Mouse (Mus musculus) thymus, adult 2 months (tissue): ENCODE data around the gene Ang. TPM values are rescaled to one million over a fixed set of nuclear protein-coding genes. Genes with fewer than 3 reads are reported as not detected.

Experiments
- DNase-seq: peaks from one replicate; pipeline ENCODE4 v3.0.0; 2021
- H3K27ac ChIP-seq: fragments of 200-500 bp; 2 replicates; pipeline ENCODE4 v1.5.1; 2012; ENCODE audit warnings: low read length, control low read depth; ENCODE audit not compliant: control insufficient read depth, insufficient read depth
- H3K27me3 ChIP-seq: fragments of 200-500 bp; 2 replicates; pipeline ENCODE4 v1.6.1; 2012; ENCODE audit warnings: mild to moderate bottlenecking, low read length, moderate library complexity, mixed read lengths; ENCODE audit not compliant: control insufficient read depth, insufficient read depth
- H3K36me3 ChIP-seq: fragments of 200-500 bp; 2 replicates; pipeline ENCODE4 v1.6.1; 2012; ENCODE audit warnings: mild to moderate bottlenecking, low read length, moderate library complexity; ENCODE audit not compliant: control insufficient read depth, insufficient read depth
- H3K4me1 ChIP-seq: fragments of 200-500 bp; replicated peaks from 2 replicates; pipeline ENCODE4 v1.6.1; 2012; ENCODE audit warnings: low read length; ENCODE audit not compliant: control insufficient read depth, insufficient read depth
- H3K4me3 ChIP-seq: fragments of 200-500 bp; 2 replicates; pipeline ENCODE4 v1.5.1; 2012; ENCODE audit warnings: mild to moderate bottlenecking, low read length, control low read depth, moderate library complexity; ENCODE audit not compliant: control insufficient read depth, insufficient read depth
- CTCF ChIP-seq: fragments of 200-500 bp; IDR thresholded peaks from 2 replicates; pipeline ENCODE4 v1.5.1; 2012; ENCODE audit warnings: mild to moderate bottlenecking, control low read depth, low read length, moderate library complexity, borderline replicate concordance; ENCODE audit not compliant: control insufficient read depth, poor library complexity, insufficient read depth; ENCODE audit errors: extremely low read depth
- POLR2A ChIP-seq: fragments of 200-500 bp; IDR thresholded peaks from 2 replicates; pipeline ENCODE4 v1.6.1; 2012; ENCODE audit warnings: mild to moderate bottlenecking, low read length, control low read depth, moderate library complexity; ENCODE audit not compliant: control insufficient read depth, poor library complexity, insufficient read depth; ENCODE audit errors: extremely low read depth
- WGBS: fragments of 180-500 bp; shearing (Covaris S2); methylation state at CpG from one replicate; pipeline ENCODE4 v1.1.7; 2018; 5-methylcytosine and 5-hydroxymethylcytosine counted together
- polyA plus RNA-seq: library from polyadenylated mRNA; depleted of rRNA; stranded (reverse); fragments of >200 nt; gene quantifications from 2 replicates; pipeline ENCODE4 v1.2.3, GENCODE M21; 2012

The Ang gene
- polyA plus RNA-seq, 1 experiment, result 7.5 TPM

DNA sequence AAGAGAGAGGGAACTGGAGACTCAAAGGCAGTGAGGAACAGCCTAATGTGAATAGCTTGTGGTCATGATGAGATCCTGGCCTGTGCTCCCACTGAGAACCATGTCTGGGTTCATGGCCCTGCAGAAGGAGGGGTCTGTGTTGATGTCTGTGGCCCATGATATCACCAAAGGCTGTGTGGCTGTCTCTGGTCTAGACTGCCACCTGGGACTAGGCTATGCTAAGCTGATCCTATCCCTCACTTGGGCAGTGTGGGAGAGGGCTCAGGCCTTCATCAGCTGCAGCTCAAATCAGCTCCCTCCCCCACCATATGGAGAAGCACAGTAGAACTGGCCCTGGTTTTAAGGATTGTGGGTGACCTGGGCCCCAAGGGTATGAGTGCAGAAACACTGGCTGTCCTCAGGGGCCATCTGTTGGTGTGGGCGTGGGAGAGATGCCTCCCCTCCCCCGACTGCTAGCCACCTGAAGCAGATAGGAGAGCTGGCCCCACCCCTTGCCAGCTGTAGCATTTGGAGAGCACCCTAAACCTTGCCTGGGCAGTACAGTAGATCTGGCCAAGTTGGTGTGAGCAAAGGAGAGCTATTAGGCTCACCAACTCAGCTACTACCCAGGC lies 36.8 kb downstream of the Ang start:
- TF ChIP-seq POLR2A, result no peak
- no peak for TF ChIP-seq CTCF
- Histone ChIP-seq H3K4me3 (no peak overlapping the region), H3K4me1 (peaks cover 4% of the 10 kb centered on the region; the same call in 1 of the 2 replicates), H3K36me3 (no peaks in the 10 kb centered on the region), H3K27me3 (no peaks in the 10 kb centered on the region), H3K27ac (no peak overlapping the region)
- 72% methylated on average over 2 of the region's 2 CpGs for WGBS
- DNase-seq, result no peak

- H3K36me3 ChIP-seq, result no peaks in the 10 kb centered on the region
- H3K4me3 ChIP-seq, result no peak overlapping the region
- H3K4me1 ChIP-seq, result peaks cover 4% of the 10 kb centered on the region; the same call in 1 of the 2 replicates
- TF ChIP-seq POLR2A, result no peak
- no peak for TF ChIP-seq CTCF
- H3K27ac ChIP-seq, result no peak overlapping the region
- no peak for DNase-seq
- WGBS, result 28% methylated on average over 9 of the region's 9 CpGs
- H3K27me3 ChIP-seq, result no peaks in the 10 kb centered on the region
These were observed 38.0 kb downstream of the Ang start for GRCm38 (mm10) chr14:51128775-51129623.

DNA sequence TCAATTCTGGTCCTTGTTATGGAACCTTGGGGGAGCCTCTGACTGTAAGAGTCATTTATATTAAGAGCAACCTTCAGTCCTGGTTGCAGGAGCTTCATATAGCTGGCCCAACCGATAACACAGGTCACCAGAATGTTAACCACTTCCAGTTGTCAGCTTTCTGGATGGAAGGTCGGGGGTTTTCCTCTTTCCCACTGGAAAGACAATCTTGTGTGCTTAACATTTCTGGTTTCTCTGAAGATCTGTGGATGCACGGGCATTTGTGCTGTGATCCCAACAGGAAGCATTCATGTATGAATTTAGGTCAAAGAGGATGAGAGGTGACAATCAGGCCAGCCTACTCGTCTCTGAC lies 38.6 kb downstream of the Ang start:
- 52% methylated on average over 4 of the region's 4 CpGs for WGBS

GRCm38 (mm10) chr14:51130315-51130940 lies 39.5 kb downstream of the Ang start:
- Histone ChIP-seq H3K36me3 (no peaks in the 10 kb centered on the region), H3K4me1 (peaks cover 4% of the 10 kb centered on the region; the same call in 1 of the 2 replicates), H3K27me3 (no peaks in the 10 kb centered on the region), H3K27ac (no peak overlapping the region), H3K4me3 (no peak overlapping the region)
- 60% methylated on average over 9 of the region's 9 CpGs for WGBS
- DNase-seq, result no peak
- no peak for TF ChIP-seq POLR2A
- TF ChIP-seq CTCF, result no peak

More for the DNA sequence above, 38.6 kb downstream of the Ang start:
- no peak for TF ChIP-seq CTCF
- no peak for TF ChIP-seq POLR2A
- Histone ChIP-seq H3K27me3 (no peaks in the 10 kb centered on the region), H3K36me3 (no peaks in the 10 kb centered on the region), H3K27ac (no peak overlapping the region), H3K4me3 (no peak overlapping the region), H3K4me1 (peaks cover 4% of the 10 kb centered on the region; the same call in 1 of the 2 replicates)
- no peak for DNase-seq

DNA sequence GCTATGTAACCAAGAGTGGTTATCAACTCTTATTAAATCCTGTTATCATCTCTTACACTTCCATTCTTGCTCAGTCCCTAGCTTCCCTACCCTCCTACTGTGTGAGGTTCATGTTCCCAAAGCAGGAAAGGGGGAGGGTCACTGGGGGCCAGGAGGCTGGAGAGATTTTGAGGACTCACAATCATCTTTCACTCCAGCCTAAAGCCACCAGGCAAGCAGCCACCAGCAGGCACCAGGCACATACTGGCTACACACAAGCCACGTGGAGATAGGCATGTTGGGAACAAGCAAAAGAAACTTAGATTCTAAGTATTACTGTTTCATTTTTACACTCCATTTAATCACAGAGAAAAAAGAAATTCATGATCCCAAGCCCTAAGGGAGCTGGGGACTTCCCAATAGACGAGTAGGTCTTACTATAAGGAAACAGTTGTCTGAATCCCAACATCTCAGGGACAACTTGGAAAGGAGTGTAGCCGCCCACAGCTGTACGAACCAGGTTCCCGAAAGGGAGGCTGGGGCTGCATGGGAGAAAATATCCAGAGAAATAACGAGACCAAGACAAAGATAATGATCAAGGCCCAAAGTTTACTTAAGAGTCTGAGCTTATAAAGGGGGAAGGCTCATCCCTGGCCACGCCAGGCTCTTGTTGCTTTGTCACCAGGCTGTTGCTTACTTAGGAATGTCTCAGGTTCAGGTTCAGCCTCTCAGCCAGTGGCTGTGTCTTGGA lies 40.3 kb downstream of the Ang start:
- TF ChIP-seq CTCF (no peak), POLR2A (no peak)
- H3K4me3 ChIP-seq, result no peak overlapping the region
- 86% methylated on average over 7 of the region's 7 CpGs for WGBS
- H3K36me3 ChIP-seq, result no peaks in the 10 kb centered on the region
- H3K27ac ChIP-seq, result no peak overlapping the region
- H3K4me1 ChIP-seq, result peaks cover 4% of the 10 kb centered on the region; the same call in 1 of the 2 replicates
- no peak for DNase-seq
- no peaks in the 10 kb centered on the region for H3K27me3 ChIP-seq

DNA sequence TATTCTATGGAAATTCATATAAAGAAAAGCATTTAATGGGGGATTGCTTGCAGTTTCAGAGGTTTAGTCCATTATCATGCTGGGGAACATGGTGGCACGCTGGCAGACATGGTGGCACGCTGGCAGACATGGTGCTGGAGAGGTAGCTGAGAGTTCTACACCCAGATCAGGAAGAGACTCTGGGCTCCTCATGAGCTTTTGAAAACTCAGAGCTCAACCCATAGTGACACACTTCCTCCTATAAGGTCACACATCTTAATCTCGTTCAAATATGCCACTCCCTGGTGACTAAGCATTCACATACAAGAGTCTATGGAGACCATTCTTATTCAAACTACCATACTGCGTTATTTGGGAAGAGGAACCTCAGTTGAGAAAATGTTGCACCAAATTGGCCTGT lies 41.4 kb downstream of the Ang start:
- 87% methylated on average over 4 of the region's 4 CpGs for WGBS
- TF ChIP-seq POLR2A (no peak), CTCF (no peak)
- H3K27ac ChIP-seq, result no peak overlapping the region

More for the DNA sequence above, 41.4 kb downstream of the Ang start:
- H3K4me1 ChIP-seq, result peaks cover 4% of the 10 kb centered on the region; the same call in 1 of the 2 replicates
- no peak for DNase-seq
- no peaks in the 10 kb centered on the region for H3K36me3 ChIP-seq
- no peak overlapping the region for H3K4me3 ChIP-seq
- H3K27me3 ChIP-seq, result no peaks in the 10 kb centered on the region
